Mouse (Mus musculus) hindbrain, postnatal 0 days (tissue): ENCODE measurements around the gene Fbxw11. TPM values are rescaled to one million over a fixed set of nuclear protein-coding genes. Genes with fewer than 3 reads are reported as not detected.

ENCODE experiments used
- ATAC-seq: fragments of 200-750 bp; cut with Nextera tagmentation; 2 replicates; pipeline ENCODE4 v1.8.0; 2017; ENCODE audit warnings: mild to moderate bottlenecking, moderate TSS enrichment, moderate library complexity
- DNase-seq: peaks from one replicate; pipeline ENCODE4 v3.0.0-alpha.2; 2015; ENCODE audit warnings: low spot score
- H3K27ac ChIP-seq: fragments of 300-500 bp; sonication (generic); 2 replicates; pipeline ENCODE4 v1.5.1; 2014; ENCODE audit warnings: mild to moderate bottlenecking
- H3K27me3 ChIP-seq: fragments of 300-500 bp; sonication (generic); 2 replicates; pipeline ENCODE4 v1.6.1; 2014; ENCODE audit warnings: low read length, mixed read lengths; ENCODE audit not compliant: insufficient read depth
- H3K36me3 ChIP-seq: fragments of 300-500 bp; sonication (generic); 2 replicates; pipeline ENCODE4 v1.6.1; 2014; ENCODE audit warnings: low read length, mixed read lengths; ENCODE audit not compliant: insufficient read depth
- H3K4me1 ChIP-seq: fragments of 300-500 bp; sonication (generic); 2 replicates; pipeline ENCODE4 v1.6.1; 2014; ENCODE audit warnings: antibody characterized with exemption, low read length, mixed read lengths; ENCODE audit not compliant: insufficient read depth
- H3K4me2 ChIP-seq: fragments of 300-500 bp; sonication (generic); 2 replicates; pipeline ENCODE4 v1.6.1; 2014; ENCODE audit warnings: low read depth, mild to moderate bottlenecking, low read length, moderate library complexity, mixed read lengths
- H3K4me3 ChIP-seq: fragments of 300-500 bp; sonication (generic); 2 replicates; pipeline ENCODE4 v1.5.1; 2014; ENCODE audit warnings: low read length
- H3K9ac ChIP-seq: fragments of 300-500 bp; sonication (generic); replicated peaks from 2 replicates; pipeline ENCODE4 v1.6.1; 2014; ENCODE audit warnings: mild to moderate bottlenecking, low read length, moderate library complexity, mixed read lengths
- H3K9me3 ChIP-seq: fragments of 300-500 bp; sonication (generic); 2 replicates; pipeline ENCODE4 v1.6.1; 2016; ENCODE audit warnings: low read length, mixed read lengths
- CTCF ChIP-seq: IDR thresholded peaks from 2 replicates; pipeline ENCODE4 v1.5.1; 2016; ENCODE audit warnings: antibody characterized with exemption, control low read depth, low read depth
- WGBS: fragments of 180-500 bp; shearing (Covaris S2); extraction: QIAGEN DNeasy Blood & Tissue Kit; methylation state at CpG from one replicate; pipeline ENCODE4 v1.1.7; 2014; 5-methylcytosine and 5-hydroxymethylcytosine counted together
- polyA plus RNA-seq: library from polyadenylated mRNA; unstranded; fragments of >200 nt; fragmentation: Nextera tagmentation; extraction: Ambion mirVana; gene quantifications from 2 replicates; pipeline ENCODE4 v1.2.1, GENCODE M21; 2015
- total RNA-seq: library from RNA; depleted of rRNA; stranded (reverse); fragments of >200 nt; gene quantifications from 2 replicates; pipeline ENCODE4 v1.2.3, GENCODE M21; 2014

The Fbxw11 gene
- total and polyA plus RNA-seq, 2 experiments from 2014 or later, result 95.4 to 149 TPM

- Histone ChIP-seq H3K27me3 (no peaks in the 10 kb centered on the region), H3K27ac (no peak overlapping the region), H3K9ac (no peak overlapping the region), H3K4me3 (no peak overlapping the region), H3K36me3 (no peaks in the 10 kb centered on the region), H3K4me1 (peaks cover 8% of the 10 kb centered on the region; the same call in 1 of the 2 replicates), H3K9me3 (no peaks in the 10 kb centered on the region), H3K4me2 (no peak overlapping the region)
- TF ChIP-seq CTCF, result no peak
- whole genome bisulfite sequencing, result 77% methylated on average over 3 of the region's 3 CpGs
- no peak for ATAC-seq
- DNase-seq, result no peak
Observed at GRCm38 (mm10) chr11:32701566-32701965, 59.0 kb downstream of the Fbxw11 start.

GRCm38 (mm10) chr11:32704241-32704890, 61.8 kb downstream of the Fbxw11 start:
- Histone ChIP-seq H3K9ac (no peak overlapping the region), H3K27me3 (no peaks in the 10 kb centered on the region), H3K4me1 (peaks cover 8% of the 10 kb centered on the region; the same call in 1 of the 2 replicates), H3K4me3 (no peak overlapping the region), H3K9me3 (no peaks in the 10 kb centered on the region), H3K4me2 (no peak overlapping the region), H3K36me3 (no peaks in the 10 kb centered on the region), H3K27ac (no peak overlapping the region)
- 67% methylated on average over 6 of the region's 6 CpGs for WGBS
- ATAC-seq (no peak), DNase-seq (no peak)
- TF ChIP-seq CTCF, result no peak

- Histone ChIP-seq H3K27ac (no peak overlapping the region), H3K27me3 (no peaks in the 10 kb centered on the region), H3K4me2 (no peak overlapping the region), H3K9ac (no peak overlapping the region), H3K9me3 (no peaks in the 10 kb centered on the region), H3K4me3 (no peak overlapping the region), H3K4me1 (peaks cover 8% of the 10 kb centered on the region; the same call in 1 of the 2 replicates), H3K36me3 (no peaks in the 10 kb centered on the region)
- DNase-seq (no peak), ATAC-seq (no peak)
- WGBS, result 75% methylated on average over 4 of the region's 4 CpGs
- no peak for TF ChIP-seq CTCF
Observed at GRCm38 (mm10) chr11:32706406-32706993, 64.0 kb downstream of the Fbxw11 start.

- DNase-seq, result no peak
- Histone ChIP-seq H3K4me3 (no peak overlapping the region), H3K4me2 (no peak overlapping the region), H3K27me3 (no peaks in the 10 kb centered on the region), H3K27ac (no peak overlapping the region), H3K9me3 (no peaks in the 10 kb centered on the region), H3K9ac (no peak overlapping the region), H3K36me3 (peaks cover 4% of the 10 kb centered on the region; the same call in 1 of the 2 replicates), H3K4me1 (peaks cover 8% of the 10 kb centered on the region; the same call in 1 of the 2 replicates)
- no peak for TF ChIP-seq CTCF
- WGBS, result 60% methylated on average over 3 of the region's 3 CpGs
- no peak for ATAC-seq
Observed at GRCm38 (mm10) chr11:32707481-32707880, 65.0 kb downstream of the Fbxw11 start.

- Histone ChIP-seq H3K9me3 (no peaks in the 10 kb centered on the region), H3K4me1 (peaks cover 7% of the 10 kb centered on the region; the same call in 1 of the 2 replicates), H3K27me3 (no peaks in the 10 kb centered on the region), H3K4me2 (no peak overlapping the region), H3K9ac (no peak overlapping the region), H3K36me3 (peaks cover 9% of the 10 kb centered on the region; the same call in 1 of the 2 replicates), H3K27ac (no peak overlapping the region), H3K4me3 (no peak overlapping the region)
- WGBS, result 81% methylated on average over 14 of the region's 14 CpGs
- ATAC-seq (no peak), DNase-seq (no peak)
- TF ChIP-seq CTCF, result no peak
Observed at GRCm38 (mm10) chr11:32708739-32709501, 66.4 kb downstream of the Fbxw11 start.

- TF ChIP-seq CTCF, result peak; percentile 87
- no peaks in the 10 kb centered on the region for H3K9me3 ChIP-seq
- no peaks in the 10 kb centered on the region for H3K27me3 ChIP-seq
- ATAC-seq (no peak), DNase-seq (peak; percentile 83)
- H3K9ac ChIP-seq, result no peak overlapping the region
- H3K4me2 ChIP-seq, result no peak overlapping the region
- H3K4me3 ChIP-seq, result no peak overlapping the region
- 0 out of 2 replicates have a peak, but pooled peaks cover under 1% of the 10 kb centered on the region for H3K4me1 ChIP-seq
- WGBS, result 8% methylated on average over 1 of the region's 1 CpGs
- H3K36me3 ChIP-seq, result peaks cover 9% of the 10 kb centered on the region; the same call in 1 of the 2 replicates
- no peak overlapping the region for H3K27ac ChIP-seq
Observed at GRCm38 (mm10) chr11:32709563-32709962, 67.0 kb downstream of the Fbxw11 start.
